Mouse (Mus musculus) stomach, embryonic 16.5 days (tissue): Measurements from ENCODE around the gene Tsen34. TPM values are rescaled to one million over a fixed set of nuclear protein-coding genes. Genes with fewer than 3 reads are reported as not detected.

Experiments used
- ATAC-seq: fragments of 200-750 bp; cut with Nextera tagmentation; 2 replicates; pipeline ENCODE4 v1.8.0; 2017; ENCODE audit warnings: moderate number of reproducible peaks, moderate TSS enrichment; ENCODE audit not compliant: insufficient read depth, low FRiP score
- H3K27ac ChIP-seq: fragments of 300-500 bp; sonication (generic); 2 replicates; pipeline ENCODE4 v1.5.1; 2014; ENCODE audit warnings: low read length
- H3K27me3 ChIP-seq: fragments of 300-500 bp; sonication (generic); 2 replicates; pipeline ENCODE4 v1.6.1; 2014; ENCODE audit warnings: low read length, control low read depth, mixed read lengths; ENCODE audit not compliant: control insufficient read depth, insufficient read depth
- H3K36me3 ChIP-seq: fragments of 300-500 bp; sonication (generic); 2 replicates; pipeline ENCODE4 v1.6.1; 2014; ENCODE audit warnings: low read length; ENCODE audit not compliant: control insufficient read depth, insufficient read depth
- H3K4me1 ChIP-seq: fragments of 300-500 bp; sonication (generic); 2 replicates; pipeline ENCODE4 v1.6.1; 2014; ENCODE audit warnings: low read length, control low read depth, mixed read lengths; ENCODE audit not compliant: control insufficient read depth, insufficient read depth
- H3K4me2 ChIP-seq: fragments of 300-500 bp; sonication (generic); 2 replicates; pipeline ENCODE4 v1.6.1; 2014; ENCODE audit warnings: low read depth, low read length, mixed read lengths
- H3K4me3 ChIP-seq: fragments of 300-500 bp; sonication (generic); replicated peaks from 2 replicates; pipeline ENCODE4 v1.5.1; 2014; ENCODE audit warnings: mild to moderate bottlenecking, low read length
- H3K9ac ChIP-seq: fragments of 300-500 bp; sonication (generic); 2 replicates; pipeline ENCODE4 v1.6.1; 2014; ENCODE audit warnings: low read length
- H3K9me3 ChIP-seq: fragments of 300-500 bp; sonication (generic); replicated peaks from 2 replicates; pipeline ENCODE4 v1.6.1; 2016; ENCODE audit warnings: low read length, control low read depth; ENCODE audit not compliant: control insufficient read depth
- WGBS: fragments of 180-500 bp; shearing (Covaris S2); extraction: QIAGEN DNeasy Blood & Tissue Kit; methylation state at CpG from one replicate; pipeline ENCODE4 v1.1.7; 2014; 5-methylcytosine and 5-hydroxymethylcytosine counted together
- polyA plus RNA-seq: library from polyadenylated mRNA; unstranded; fragments of >200 nt; fragmentation: Nextera tagmentation; extraction: Ambion mirVana; gene quantifications from 2 replicates; pipeline ENCODE4 v1.2.1, GENCODE M21; 2015

Gene Tsen34
- polyA plus RNA-seq, 1 experiment from 2014 or later: 184 TPM

DNA sequence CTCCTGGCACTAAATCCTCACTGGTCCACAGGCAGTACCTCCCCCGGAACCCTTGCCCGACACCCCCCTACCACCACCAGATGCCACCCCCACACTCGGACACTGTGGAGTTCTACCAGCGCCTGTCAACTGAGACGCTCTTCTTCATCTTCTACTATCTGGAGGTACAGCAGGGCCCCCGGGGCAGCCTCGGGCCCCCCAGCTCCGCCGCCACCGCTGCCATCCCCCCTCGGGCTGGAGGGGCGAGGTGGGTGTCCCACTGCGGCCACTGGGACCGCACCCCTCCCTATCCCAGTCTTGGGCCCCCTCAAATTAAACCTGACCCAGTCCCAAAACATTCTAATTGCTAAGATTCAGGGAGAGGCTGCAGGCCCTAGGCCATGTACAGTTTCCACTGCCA is 34.1 kb upstream of the Tsen34 start:
- H3K27ac ChIP-seq: no peak overlapping the region
- no peaks in the 10 kb centered on the region for H3K9me3 ChIP-seq
- H3K9ac ChIP-seq: no peak overlapping the region
- ATAC-seq: no peak
- H3K4me3 ChIP-seq: no peak overlapping the region
- H3K4me2 ChIP-seq: no peak overlapping the region
- 94% methylated on average over 14 of the region's 14 CpGs for WGBS
- H3K4me1 ChIP-seq: no peaks in the 10 kb centered on the region; the same call in 1 of the 2 replicates
- peaks cover 55% of the 10 kb centered on the region for H3K36me3 ChIP-seq
- no peaks in the 10 kb centered on the region for H3K27me3 ChIP-seq

DNA sequence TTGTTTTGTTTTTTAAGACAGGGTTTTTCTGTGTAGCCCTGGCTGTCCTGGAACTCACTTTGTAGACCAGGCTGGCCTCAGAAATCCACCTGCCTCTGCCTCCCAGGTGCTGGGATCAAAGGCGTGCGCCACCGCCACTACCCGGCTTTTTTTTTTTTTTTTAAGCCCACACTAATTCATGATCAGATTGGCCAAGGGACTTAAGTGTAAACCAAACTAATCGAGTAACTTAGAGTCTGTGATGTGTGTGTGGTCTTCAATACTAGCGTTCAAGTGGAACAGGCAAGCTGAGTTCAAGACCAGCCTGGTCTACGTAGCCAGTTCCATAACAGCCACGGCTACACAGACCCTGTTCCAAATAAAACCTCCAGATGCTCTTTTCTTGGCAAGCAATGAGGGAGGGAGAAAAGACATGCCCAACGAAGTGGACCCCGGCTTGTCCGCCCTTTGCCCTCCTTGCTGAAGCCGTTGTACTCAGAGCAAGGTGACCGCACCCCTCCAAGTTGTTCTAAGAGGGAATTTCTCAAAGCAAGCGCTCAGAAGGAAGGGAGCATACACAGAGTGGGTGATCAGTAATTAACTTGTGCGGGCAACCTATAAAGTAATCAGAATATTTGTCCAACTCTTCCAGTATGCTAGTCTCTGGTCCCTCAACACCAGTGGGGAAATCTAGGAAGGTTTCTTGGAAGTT is 28.0 kb upstream of the Tsen34 start:
- peaks cover 15% of the 10 kb centered on the region for H3K4me1 ChIP-seq
- ATAC-seq: peak; percentile 26
- 23% methylated on average over 15 of the region's 15 CpGs for WGBS

GRCm38 (mm10) chr7:3665215-3666114 is 27.2 kb upstream of the Tsen34 start, which contains the start of gene Leng1:
Leng1 (minus strand) TSS chr7:3665840.
- Histone ChIP-seq H3K9ac (peak within 1 kb of the TSS; percentile 78), H3K27me3 (no peaks in the 10 kb centered on the region), H3K36me3 (peaks cover 10% of the 10 kb centered on the region), H3K4me2 (peak within 1 kb of the TSS; percentile 76), H3K27ac (peak within 1 kb of the TSS; percentile 92), H3K4me1 (peaks cover 15% of the 10 kb centered on the region), H3K9me3 (no peaks in the 10 kb centered on the region), H3K4me3 (peak within 1 kb of the TSS; percentile 74)
- 3% methylated on average over 45 of the region's 45 CpGs for WGBS
- ATAC-seq: peak; percentile 99

More for the DNA sequence above, 28.0 kb upstream of the Tsen34 start:
- peaks cover 17% of the 10 kb centered on the region for H3K36me3 ChIP-seq
- peak overlapping the region; percentile 76 for H3K4me2 ChIP-seq
- no peaks in the 10 kb centered on the region for H3K9me3 ChIP-seq
- peak overlapping the region; percentile 74 for H3K4me3 ChIP-seq
- peak overlapping the region; percentile 78 for H3K9ac ChIP-seq
- peak overlapping the region; percentile 90 for H3K27ac ChIP-seq
- no peaks in the 10 kb centered on the region for H3K27me3 ChIP-seq

- peak overlapping the region; percentile 13; the same call in 1 of the 2 replicates for H3K4me3 ChIP-seq
- H3K27me3 ChIP-seq: no peaks in the 10 kb centered on the region
- no peak overlapping the region for H3K27ac ChIP-seq
- no peaks in the 10 kb centered on the region for H3K9me3 ChIP-seq
- peaks cover 15% of the 10 kb centered on the region for H3K4me1 ChIP-seq
- H3K4me2 ChIP-seq: no peak overlapping the region
- peaks cover 7% of the 10 kb centered on the region; the same call in 1 of the 2 replicates for H3K36me3 ChIP-seq
- 17% methylated on average over 14 of the region's 14 CpGs for WGBS
- ATAC-seq: no peak
- H3K9ac ChIP-seq: 0 out of 2 replicates have a peak overlapping the region, but pooled peaks have one; percentile 29
These were observed 25.7 kb upstream of the Tsen34 start for GRCm38 (mm10) chr7:3666921-3667391.

DNA sequence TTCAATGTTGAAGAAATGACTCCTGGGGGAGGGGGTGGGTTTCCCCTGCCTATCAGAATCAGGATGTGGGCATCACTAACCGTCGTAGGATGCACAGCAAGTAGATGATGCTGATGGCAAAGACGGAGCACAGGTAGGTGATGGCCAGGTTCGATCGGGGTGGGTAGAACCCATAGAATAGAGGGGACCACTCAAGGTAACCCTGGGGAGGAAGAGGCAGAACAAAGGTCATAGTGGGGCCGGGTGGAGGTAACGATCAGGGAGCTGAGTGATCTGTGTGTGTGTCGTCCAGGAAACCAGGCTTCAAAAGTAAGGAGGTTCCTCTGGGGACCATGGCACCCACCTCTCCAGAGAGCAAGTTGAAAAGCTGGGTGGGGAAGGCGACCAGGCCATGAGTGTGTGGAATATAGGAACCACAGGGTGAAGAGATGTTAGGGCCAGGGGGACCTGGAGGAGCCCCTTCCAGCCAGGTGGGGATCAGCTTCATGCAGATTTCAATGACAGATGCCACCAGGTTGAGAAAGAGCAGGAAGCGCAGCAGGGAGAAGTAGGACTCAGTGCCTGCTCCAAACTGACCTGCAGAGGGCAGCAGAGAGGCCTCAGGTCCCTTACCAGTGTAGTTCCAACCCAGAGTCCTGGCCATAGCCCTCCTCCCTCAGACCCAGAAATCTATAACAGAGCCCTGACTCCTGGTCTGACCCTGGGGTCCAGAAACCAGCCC is 18.0 kb upstream of the Tsen34 start:
- WGBS: 75% methylated on average over 10 of the region's 10 CpGs
- H3K4me1 ChIP-seq: no peaks in the 10 kb centered on the region
- no peak overlapping the region for H3K9ac ChIP-seq
- H3K4me3 ChIP-seq: no peak overlapping the region
- peak; percentile 79 for ATAC-seq
- no peak overlapping the region for H3K27ac ChIP-seq
- H3K4me2 ChIP-seq: no peak overlapping the region
- H3K36me3 ChIP-seq: no peaks in the 10 kb centered on the region
- no peaks in the 10 kb centered on the region for H3K27me3 ChIP-seq
- no peaks in the 10 kb centered on the region for H3K9me3 ChIP-seq

GRCm38 (mm10) chr7:3675228-3675548 is 17.5 kb upstream of the Tsen34 start:
- no peak for ATAC-seq
- H3K27ac ChIP-seq: no peak overlapping the region
- H3K9me3 ChIP-seq: no peaks in the 10 kb centered on the region
- H3K9ac ChIP-seq: no peak overlapping the region
- no peaks in the 10 kb centered on the region for H3K27me3 ChIP-seq
- H3K36me3 ChIP-seq: 0 out of 2 replicates have a peak, but pooled peaks cover 1% of the 10 kb centered on the region
- no peak overlapping the region for H3K4me3 ChIP-seq
- WGBS: 76% methylated on average over 3 of the region's 3 CpGs
- H3K4me2 ChIP-seq: no peak overlapping the region
- H3K4me1 ChIP-seq: no peaks in the 10 kb centered on the region

GRCm38 (mm10) chr7:3676371-3676770 is 16.3 kb upstream of the Tsen34 start:
- H3K4me1 ChIP-seq: no peaks in the 10 kb centered on the region
- no peaks in the 10 kb centered on the region for H3K27me3 ChIP-seq
- 0 out of 2 replicates have a peak, but pooled peaks cover 5% of the 10 kb centered on the region for H3K36me3 ChIP-seq
- peak; percentile 18; the same call in 1 of the 2 replicates for ATAC-seq
- H3K27ac ChIP-seq: peak overlapping the region; percentile 45
- peak overlapping the region; percentile 71 for H3K9ac ChIP-seq
- 80% methylated on average over 12 of the region's 12 CpGs for WGBS
- H3K4me2 ChIP-seq: peak overlapping the region; percentile 48
- no peaks in the 10 kb centered on the region for H3K9me3 ChIP-seq
- H3K4me3 ChIP-seq: peak overlapping the region; percentile 41

DNA sequence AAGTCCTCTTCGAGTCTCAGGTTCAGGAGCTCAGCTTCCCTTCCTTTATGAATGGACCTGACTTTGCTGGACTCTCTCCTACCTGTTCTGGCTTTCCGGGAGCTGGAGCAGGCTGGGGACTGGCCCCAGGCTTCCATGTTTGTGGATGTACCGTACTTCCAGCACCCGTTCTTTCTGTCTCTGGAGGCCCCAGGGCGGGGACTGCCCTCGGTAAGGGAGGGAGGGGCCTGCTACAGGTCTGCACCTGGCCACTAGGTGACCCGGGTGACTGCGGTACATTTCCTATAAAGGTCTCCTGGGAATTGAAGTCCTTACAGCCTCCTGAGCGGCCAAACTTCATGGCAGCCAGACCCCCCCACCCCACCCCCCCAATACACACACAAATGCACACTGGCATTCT is 15.3 kb upstream of the Tsen34 start, which contains the start of gene Tmc4:
TSS of gene Tmc4 (minus strand) at position 212 of the 400 bp plus-strand sequence.
- WGBS: 33% methylated on average over 9 of the region's 9 CpGs
- peak within 1 kb of the TSS; percentile 45 for H3K27ac ChIP-seq
- peak; percentile 87; the same call in 1 of the 2 replicates for ATAC-seq

More for the DNA sequence above, 15.3 kb upstream of the Tsen34 start, which contains the start of gene Tmc4:
- Histone ChIP-seq H3K9me3 (no peaks in the 10 kb centered on the region), H3K9ac (peak within 1 kb of the TSS; percentile 71), H3K4me2 (peak within 1 kb of the TSS; percentile 48), H3K27me3 (no peaks in the 10 kb centered on the region), H3K36me3 (0 out of 2 replicates have a peak, but pooled peaks cover 5% of the 10 kb centered on the region), H3K4me1 (no peaks in the 10 kb centered on the region), H3K4me3 (peak within 1 kb of the TSS; percentile 41)
